Mouse (Mus musculus): ENCODE data around the gene Bclaf3.
A peak's percentile ranks its signal among the peaks of the same experiment; 100 is the strongest.

Gene Bclaf3

GRCm38 (mm10) chrX:159626907-159627587, 100.6 kb downstream of the Bclaf3 start, which contains the start of gene Sh3kbp1:
TSS of gene Sh3kbp1 (plus strand) at chrX:159627272.
- DNase-seq (ENCODE audit: low spot score in 2 of 2): peak; percentile 46 to 51

GRCm38 (mm10) chrX:159627588-159628566, 101.4 kb downstream of the Bclaf3 start:
- DNase-seq (ENCODE audit: low spot score in 2 of 2): peak; percentile 2 to 5

GRCm38 (mm10) chrX:159628629-159629028, 102.1 kb downstream of the Bclaf3 start:
- DNase-seq (ENCODE audit: low spot score in 2 of 2): no peak

DNA sequence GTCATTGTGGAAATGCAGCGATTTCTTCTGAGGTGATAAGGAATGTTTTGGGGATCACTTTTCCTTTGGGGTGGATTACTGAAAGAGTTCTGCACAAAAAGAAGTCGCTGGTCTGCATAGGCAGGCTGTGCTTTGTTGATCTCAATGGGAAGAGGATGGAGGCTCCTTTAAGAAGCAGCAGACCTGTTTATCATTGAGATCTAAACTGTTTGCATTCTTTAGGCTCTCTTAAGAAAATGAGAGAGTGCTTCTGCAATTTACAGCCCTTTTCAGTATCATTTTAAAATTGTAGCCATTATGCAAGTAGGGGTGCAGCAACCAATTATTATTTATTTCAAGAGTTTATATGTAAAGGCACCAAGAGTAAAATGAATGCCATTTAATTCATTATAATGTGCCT, 102.7 kb downstream of the Bclaf3 start:
- no peak for DNase-seq (ENCODE audit: low spot score in 2 of 2)

DNA sequence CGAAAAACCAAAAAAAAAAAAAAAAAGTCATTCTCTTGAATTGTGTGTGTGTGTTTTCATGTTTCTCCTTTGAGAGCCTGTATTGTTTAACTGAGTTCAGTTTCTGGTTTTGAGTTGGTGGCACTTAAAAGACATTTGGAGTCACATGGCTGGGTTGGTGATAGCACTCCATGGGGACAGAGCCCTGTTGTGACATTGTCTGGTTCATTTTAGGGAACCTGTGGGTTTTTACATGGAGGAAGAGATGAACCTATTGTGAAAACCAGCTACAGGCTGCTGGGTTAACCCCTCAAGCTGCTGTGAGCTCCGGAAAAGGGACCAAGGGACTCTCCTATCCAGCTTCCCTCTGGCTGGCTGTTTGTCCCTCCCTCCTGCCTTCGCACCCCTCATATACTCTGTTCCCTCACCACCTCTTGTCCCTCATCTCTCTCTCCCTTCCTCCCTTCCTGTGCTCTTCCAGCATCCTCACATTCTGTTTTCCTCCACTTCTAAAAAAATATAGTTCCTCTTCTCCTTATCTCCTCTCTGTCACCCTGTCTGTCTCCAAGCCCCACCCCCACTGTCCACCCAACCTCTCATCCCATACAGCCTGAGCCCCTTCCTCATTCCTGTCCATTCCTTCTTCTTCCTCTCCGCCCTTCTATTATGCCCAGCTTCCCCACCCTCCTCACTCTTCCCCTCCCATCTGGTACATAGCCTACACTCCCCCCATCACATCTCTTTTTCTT, 112.2 kb downstream of the Bclaf3 start:
- DNase-seq (ENCODE audit: low spot score in 2 of 2): no peak

DNA sequence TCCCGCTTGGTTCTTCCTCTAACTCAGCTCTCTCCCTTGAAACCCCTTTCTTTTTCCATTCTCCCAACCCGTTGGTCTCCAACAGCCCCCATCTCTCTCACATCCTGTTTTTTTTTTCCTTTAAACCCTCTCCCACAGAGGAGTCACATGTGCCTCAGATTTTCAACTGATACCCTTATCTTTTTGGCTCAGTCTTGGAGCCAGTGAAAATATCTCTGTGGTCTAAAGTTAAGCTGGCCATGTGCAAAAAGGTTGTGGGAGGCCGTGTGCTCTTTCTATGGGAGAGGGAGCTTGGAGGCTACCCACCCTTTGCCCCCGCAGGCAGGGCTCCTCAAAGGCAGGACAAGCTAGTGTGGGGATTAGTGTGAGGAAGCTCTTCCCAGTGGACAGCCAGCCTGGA, 113.5 kb downstream of the Bclaf3 start:
- DNase-seq (ENCODE audit: low spot score in 2 of 2): no peak
